Mouse (Mus musculus): ENCODE data around the gene Cirbp.

The Cirbp gene

GRCm38 (mm10) chr10:80146568-80147011, 19.2 kb upstream of the Cirbp start:
- TF ChIP-seq POU5F1 (IDR thresholded peaks at IDR 0.05; ENCODE audit: borderline replicate concordance, low read length), result no peak
- TF ChIP-seq NANOG (IDR thresholded peaks at IDR 0.05; ENCODE audit: borderline replicate concordance, low read length), result no peak
- TF ChIP-seq CTCF (conservative IDR thresholded peaks at IDR 0.05; ENCODE audit: low read length), result no peak
- Histone ChIP-seq H3K4me1 (replicated peaks; ENCODE audit: low read depth, low read length) (peaks cover 65% of the 10 kb centered on the region), H3K36me3 (ENCODE audit: insufficient read depth, low read length) (peaks cover 57% of the 10 kb centered on the region), H3K4me3 (replicated peaks; ENCODE audit: low read length) (peak overlapping the region; percentile 90), H3K9me3 (ENCODE audit: low read length) (no peaks in the 10 kb centered on the region), H3K27me3 (ENCODE audit: insufficient read depth, low read length) (no peaks in the 10 kb centered on the region)

- TF ChIP-seq NANOG (IDR thresholded peaks at IDR 0.05; ENCODE audit: borderline replicate concordance, low read length), result no peak
- no peak for TF ChIP-seq CTCF (conservative IDR thresholded peaks at IDR 0.05; ENCODE audit: low read length)
- TF ChIP-seq POU5F1 (IDR thresholded peaks at IDR 0.05; ENCODE audit: borderline replicate concordance, low read length), result no peak
- no peaks in the 10 kb centered on the region for H3K9me3 ChIP-seq (ENCODE audit: low read length)
- peak overlapping the region; percentile 90 for H3K4me3 ChIP-seq (replicated peaks; ENCODE audit: low read length)
- H3K27me3 ChIP-seq (ENCODE audit: insufficient read depth, low read length), result no peaks in the 10 kb centered on the region
- peaks cover 64% of the 10 kb centered on the region for H3K36me3 ChIP-seq (ENCODE audit: insufficient read depth, low read length)
- H3K4me1 ChIP-seq (replicated peaks; ENCODE audit: low read depth, low read length), result peaks cover 68% of the 10 kb centered on the region
Observed at GRCm38 (mm10) chr10:80147146-80147718, 18.6 kb upstream of the Cirbp start.

GRCm38 (mm10) chr10:80147719-80148601, 17.8 kb upstream of the Cirbp start, which contains the start of gene Midn:
TSS of gene Midn (plus strand) at chr10:80148272.
- Histone ChIP-seq H3K27me3 (ENCODE audit: insufficient read depth, low read length) (no peaks in the 10 kb centered on the region), H3K4me1 (replicated peaks; ENCODE audit: low read depth, low read length) (peaks cover 71% of the 10 kb centered on the region), H3K9me3 (ENCODE audit: low read length) (no peaks in the 10 kb centered on the region), H3K4me3 (replicated peaks; ENCODE audit: low read length) (peak within 1 kb of the TSS; percentile 90), H3K36me3 (ENCODE audit: insufficient read depth, low read length) (peaks cover 68% of the 10 kb centered on the region)
- TF ChIP-seq NANOG (IDR thresholded peaks at IDR 0.05; ENCODE audit: borderline replicate concordance, low read length), result no peak
- peak; percentile 48 for TF ChIP-seq CTCF (conservative IDR thresholded peaks at IDR 0.05; ENCODE audit: low read length)
- TF ChIP-seq POU5F1 (IDR thresholded peaks at IDR 0.05; ENCODE audit: borderline replicate concordance, low read length), result no peak

- no peaks in the 10 kb centered on the region for H3K9me3 ChIP-seq (ENCODE audit: low read length)
- H3K36me3 ChIP-seq (ENCODE audit: insufficient read depth, low read length), result peaks cover 68% of the 10 kb centered on the region
- TF ChIP-seq CTCF (conservative IDR thresholded peaks at IDR 0.05; ENCODE audit: low read length) (no peak), POU5F1 (IDR thresholded peaks at IDR 0.05; ENCODE audit: borderline replicate concordance, low read length) (no peak), NANOG (IDR thresholded peaks at IDR 0.05; ENCODE audit: borderline replicate concordance, low read length) (no peak)
- no peaks in the 10 kb centered on the region for H3K27me3 ChIP-seq (ENCODE audit: insufficient read depth, low read length)
- peak overlapping the region; percentile 90 for H3K4me3 ChIP-seq (replicated peaks; ENCODE audit: low read length)
- H3K4me1 ChIP-seq (replicated peaks; ENCODE audit: low read depth, low read length), result peaks cover 71% of the 10 kb centered on the region
Observed at GRCm38 (mm10) chr10:80148610-80149290, 17.0 kb upstream of the Cirbp start.

- Histone ChIP-seq H3K27me3 (ENCODE audit: insufficient read depth, low read length) (no peaks in the 10 kb centered on the region), H3K4me3 (replicated peaks; ENCODE audit: low read length) (peak overlapping the region; percentile 90), H3K36me3 (ENCODE audit: insufficient read depth, low read length) (peaks cover 68% of the 10 kb centered on the region), H3K9me3 (ENCODE audit: low read length) (no peaks in the 10 kb centered on the region), H3K4me1 (replicated peaks; ENCODE audit: low read depth, low read length) (peaks cover 71% of the 10 kb centered on the region)
- TF ChIP-seq POU5F1 (IDR thresholded peaks at IDR 0.05; ENCODE audit: borderline replicate concordance, low read length) (no peak), NANOG (IDR thresholded peaks at IDR 0.05; ENCODE audit: borderline replicate concordance, low read length) (no peak), CTCF (conservative IDR thresholded peaks at IDR 0.05; ENCODE audit: low read length) (no peak)
Observed at GRCm38 (mm10) chr10:80149291-80150225, 16.2 kb upstream of the Cirbp start.

- H3K9me3 ChIP-seq (ENCODE audit: low read length), result no peaks in the 10 kb centered on the region
- peaks cover 71% of the 10 kb centered on the region for H3K4me1 ChIP-seq (replicated peaks; ENCODE audit: low read depth, low read length)
- H3K36me3 ChIP-seq (ENCODE audit: insufficient read depth, low read length), result peaks cover 68% of the 10 kb centered on the region
- no peaks in the 10 kb centered on the region for H3K27me3 ChIP-seq (ENCODE audit: insufficient read depth, low read length)
- H3K4me3 ChIP-seq (replicated peaks; ENCODE audit: low read length), result peak overlapping the region; percentile 90
- no peak for TF ChIP-seq CTCF (conservative IDR thresholded peaks at IDR 0.05; ENCODE audit: low read length)
- no peak for TF ChIP-seq POU5F1 (IDR thresholded peaks at IDR 0.05; ENCODE audit: borderline replicate concordance, low read length)
- no peak for TF ChIP-seq NANOG (IDR thresholded peaks at IDR 0.05; ENCODE audit: borderline replicate concordance, low read length)
Observed at GRCm38 (mm10) chr10:80150226-80151210, 15.3 kb upstream of the Cirbp start.

All from E14TG2a.4 (cell line).